Mouse (Mus musculus): ENCODE data around the gene Rnf215.
A peak's percentile ranks its signal among the peaks of the same experiment; 100 is the strongest.
"Not testable (repeated sequence)": the region's sequence is repeated elsewhere in the genome, so short reads cannot be mapped to it uniquely, and the experiment has no call there.

Rnf215 gene

GRCm38 (mm10) chr11:4134986-4135935, at the start of gene Rnf215:
Gene Rnf215 (plus strand): TSS chr11:4135202.
- peak; percentile 88 for DNase-seq (ENCODE audit: low read depth, low spot score)

DNA sequence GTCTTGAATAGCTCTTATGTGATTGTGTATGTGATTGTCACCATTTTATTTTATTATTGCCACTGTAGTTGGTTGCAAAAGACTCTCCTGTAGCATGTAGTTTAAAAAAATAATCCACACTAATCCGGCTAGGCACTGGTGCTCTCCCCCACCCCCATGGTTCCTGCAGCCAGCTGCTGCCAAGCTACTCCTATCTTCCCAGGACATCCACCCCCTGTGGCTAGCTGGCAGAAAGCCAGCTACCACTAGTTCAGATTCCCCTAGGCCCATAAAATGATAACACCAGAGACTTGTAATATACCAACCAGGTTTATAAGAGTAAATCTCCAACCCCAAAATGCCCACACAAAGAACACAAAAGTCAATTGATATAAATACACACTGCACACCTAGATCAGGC, 48.8 kb upstream of the Rnf215 start:
- no peak for DNase-seq (ENCODE audit: low read depth, low spot score)

DNA sequence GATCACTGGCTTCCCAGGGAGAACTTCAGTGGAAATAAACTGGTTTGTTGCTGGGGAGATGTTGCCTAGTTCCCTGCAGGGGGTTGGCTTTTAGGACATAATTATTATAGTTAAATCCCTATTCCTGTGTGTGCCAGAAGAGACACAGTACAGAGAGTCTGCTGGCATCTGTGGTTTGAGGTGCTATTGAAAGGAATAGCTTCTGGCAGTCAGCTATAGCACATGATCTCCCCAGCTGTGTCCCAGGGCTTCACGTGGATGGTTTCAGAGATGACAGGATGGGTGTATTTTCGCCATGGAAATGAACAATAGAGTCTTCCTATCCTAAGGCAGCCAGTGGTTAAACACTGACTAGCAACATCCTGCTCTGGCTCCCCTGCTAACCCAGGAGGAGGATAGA, 47.7 kb upstream of the Rnf215 start:
- DNase-seq (ENCODE audit: low read depth, low spot score), result no peak

- no peak for DNase-seq (ENCODE audit: low read depth, low spot score)
Observed at GRCm38 (mm10) chr11:4093459-4094377, 41.3 kb upstream of the Rnf215 start.

GRCm38 (mm10) chr11:4094378-4095170, 40.4 kb upstream of the Rnf215 start:
- DNase-seq (ENCODE audit: low read depth, low spot score), result peak; percentile 85

DNA sequence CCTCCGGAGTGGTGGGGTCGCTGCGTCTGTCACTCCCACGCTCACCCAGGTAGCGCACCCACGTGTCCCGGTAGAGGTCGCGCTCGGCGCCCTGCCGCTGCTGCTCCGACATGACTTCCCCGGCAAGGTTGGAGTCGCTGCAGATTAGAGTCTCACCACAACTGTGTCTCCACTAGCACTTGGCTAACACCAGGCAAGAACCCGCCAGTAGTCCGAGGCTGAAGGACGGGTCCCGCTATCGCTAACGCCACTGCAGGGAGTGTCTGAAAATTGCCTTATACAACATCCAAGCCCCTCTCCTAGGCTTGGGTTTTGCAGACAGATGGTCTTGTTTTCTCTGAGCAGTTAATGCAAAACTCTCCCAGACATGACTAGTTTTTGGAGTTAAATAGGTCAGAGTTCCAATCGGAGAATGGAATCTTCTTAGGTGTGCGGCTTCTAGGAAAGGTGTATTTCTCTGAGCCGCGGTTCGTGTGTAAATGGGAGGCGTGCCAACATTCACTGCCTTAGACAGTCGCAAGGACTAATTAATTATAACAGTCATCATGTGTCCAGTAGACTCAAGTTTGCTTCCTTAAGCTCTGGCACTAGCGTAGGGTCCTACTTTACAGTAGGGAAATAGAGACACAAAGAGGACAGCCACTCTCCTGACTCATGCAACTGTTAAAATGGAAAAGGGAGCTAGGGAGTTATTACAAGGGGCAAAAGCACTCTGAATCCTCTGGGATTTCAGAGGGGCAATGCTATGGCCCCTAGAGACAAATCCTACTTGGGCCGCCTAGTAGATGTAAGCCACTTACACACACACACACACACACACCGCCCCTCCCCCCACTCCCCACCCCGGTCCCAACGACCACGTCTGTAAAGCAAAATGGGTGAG, 39.6 kb upstream of the Rnf215 start, which contains the start of gene Mtfp1:
Mtfp1 (minus strand) TSS at position 275 of the 883 bp plus-strand sequence.
- peak; percentile 69 for DNase-seq (ENCODE audit: low read depth, low spot score)

- DNase-seq (ENCODE audit: low read depth, low spot score), result peak; percentile 97
Observed at GRCm38 (mm10) chr11:4096054-4096984, 38.7 kb upstream of the Rnf215 start.

DNA sequence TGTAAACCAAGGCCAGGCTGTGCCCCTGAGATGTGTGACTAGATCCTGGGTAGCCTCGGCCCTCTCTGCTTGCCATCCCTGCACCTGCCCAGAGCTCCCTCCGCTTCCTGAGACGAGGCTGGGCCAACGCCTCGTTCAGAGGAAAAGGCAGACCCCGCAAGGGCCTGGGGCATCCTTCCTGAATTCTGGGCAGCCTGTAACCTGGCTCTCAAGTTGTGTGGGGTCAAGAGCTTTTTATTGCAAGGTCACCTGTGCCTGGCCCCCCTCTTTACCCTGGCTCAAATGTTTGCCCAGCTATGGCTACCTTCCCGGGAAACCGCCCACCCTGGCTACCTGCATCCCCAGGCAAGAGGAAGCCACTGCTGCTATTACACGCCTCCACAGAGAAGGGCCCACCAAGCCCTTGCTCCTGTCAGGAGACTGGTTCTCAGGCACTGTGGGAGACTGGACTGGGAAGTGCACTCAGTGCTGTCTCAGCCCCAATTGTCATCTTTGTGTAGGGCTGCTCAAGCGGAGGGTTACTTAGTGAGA, 37.8 kb upstream of the Rnf215 start:
- no peak for DNase-seq (ENCODE audit: low read depth, low spot score)

GRCm38 (mm10) chr11:4098120-4098519, 36.9 kb upstream of the Rnf215 start:
- no peak for DNase-seq (ENCODE audit: low read depth, low spot score)

DNA sequence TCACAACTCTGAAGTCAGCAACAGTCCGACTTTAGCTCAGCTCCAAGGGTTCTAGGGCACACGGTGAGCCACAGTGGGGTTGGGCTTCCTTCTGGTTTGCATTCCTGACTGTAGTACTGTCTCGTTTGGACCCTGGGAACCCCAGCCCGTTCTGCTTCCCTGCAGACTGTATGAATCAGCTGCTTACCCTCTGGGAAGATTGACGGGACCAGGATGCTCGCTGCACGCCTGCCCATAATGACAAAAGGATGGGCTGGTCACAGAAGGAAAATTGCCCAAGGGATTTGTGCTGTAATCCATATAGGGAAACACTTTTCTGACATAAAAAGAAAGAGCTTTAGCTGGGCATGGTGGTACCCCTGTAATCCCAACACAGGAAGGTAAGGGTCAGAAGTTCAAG, 36.2 kb upstream of the Rnf215 start:
- DNase-seq (ENCODE audit: low read depth, low spot score), result no peak

- DNase-seq (ENCODE audit: low read depth, low spot score), result no peak
Observed at GRCm38 (mm10) chr11:4099447-4099846, 35.6 kb upstream of the Rnf215 start.

- no peak for DNase-seq (ENCODE audit: low read depth, low spot score)
Observed at GRCm38 (mm10) chr11:4101851-4102250, 33.2 kb upstream of the Rnf215 start.

GRCm38 (mm10) chr11:4103522-4103921, 31.5 kb upstream of the Rnf215 start:
- DNase-seq (ENCODE audit: low read depth, low spot score), result no peak

DNA sequence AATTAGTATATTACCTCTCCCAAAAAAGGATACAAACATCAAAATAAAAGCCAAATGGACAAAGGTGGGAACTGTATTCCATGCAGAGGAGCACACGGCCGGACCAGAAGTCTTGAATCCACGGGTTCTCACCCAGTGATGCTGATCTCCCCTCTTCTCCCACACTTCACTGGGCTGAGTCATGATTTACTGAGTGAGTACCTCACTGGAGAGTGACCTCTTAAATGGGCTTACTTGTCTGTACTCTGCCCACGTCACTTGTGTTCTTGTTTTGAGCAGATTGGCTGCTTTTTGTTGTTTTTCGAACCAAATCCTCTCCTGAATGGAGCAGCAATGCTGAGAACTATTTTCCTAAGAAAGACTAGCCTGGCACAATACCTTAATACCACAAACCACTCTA, 30.0 kb upstream of the Rnf215 start:
- no peak for DNase-seq (ENCODE audit: low read depth, low spot score)

- DNase-seq (ENCODE audit: low read depth, low spot score), result no peak
Observed at GRCm38 (mm10) chr11:4105444-4105843, 29.6 kb upstream of the Rnf215 start.

DNA sequence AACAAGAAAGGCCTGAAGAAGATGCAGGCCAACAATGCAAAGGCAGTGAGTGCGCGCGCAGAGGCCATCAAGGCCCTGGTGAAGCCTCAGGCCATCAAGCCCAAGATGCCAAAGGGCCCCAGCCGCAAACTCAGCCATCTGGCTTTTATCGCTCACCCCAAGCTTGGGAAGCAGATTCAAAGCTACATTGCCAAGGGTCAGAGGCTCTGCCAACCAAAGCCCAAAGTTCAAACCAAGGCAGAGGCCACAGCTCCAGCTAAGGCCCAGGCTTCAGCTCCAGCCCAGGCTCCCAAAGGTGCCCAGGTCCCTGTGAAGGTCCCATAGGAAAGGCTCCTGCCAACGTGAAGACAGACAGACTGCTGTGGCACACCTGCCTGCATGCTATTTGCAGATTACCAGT, 27.1 kb upstream of the Rnf215 start:
- DNase-seq (ENCODE audit: low read depth, low spot score), result not testable (repeated sequence)

GRCm38 (mm10) chr11:4108691-4109090, 26.3 kb upstream of the Rnf215 start:
- no peak for DNase-seq (ENCODE audit: low read depth, low spot score)

DNA sequence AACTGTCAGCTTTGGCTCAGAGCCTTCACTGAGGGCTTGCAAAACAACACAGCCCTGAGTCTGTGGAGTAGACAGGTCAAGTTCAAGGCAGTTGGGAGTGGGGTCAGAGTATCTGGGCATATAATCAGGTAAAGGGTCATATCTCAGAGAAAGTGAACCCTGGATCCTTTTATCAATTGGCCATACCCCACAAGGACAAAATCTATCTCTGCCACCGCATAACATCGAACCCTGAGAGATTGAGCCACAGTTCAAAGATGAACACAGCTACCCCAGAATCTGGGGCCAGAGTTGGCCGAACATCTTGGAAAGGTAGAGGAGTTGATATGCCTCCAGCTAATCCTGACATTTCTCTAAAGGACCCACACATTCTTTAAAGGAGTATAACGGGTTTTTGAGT, 23.0 kb upstream of the Rnf215 start:
- no peak for DNase-seq (ENCODE audit: low read depth, low spot score)

DNA sequence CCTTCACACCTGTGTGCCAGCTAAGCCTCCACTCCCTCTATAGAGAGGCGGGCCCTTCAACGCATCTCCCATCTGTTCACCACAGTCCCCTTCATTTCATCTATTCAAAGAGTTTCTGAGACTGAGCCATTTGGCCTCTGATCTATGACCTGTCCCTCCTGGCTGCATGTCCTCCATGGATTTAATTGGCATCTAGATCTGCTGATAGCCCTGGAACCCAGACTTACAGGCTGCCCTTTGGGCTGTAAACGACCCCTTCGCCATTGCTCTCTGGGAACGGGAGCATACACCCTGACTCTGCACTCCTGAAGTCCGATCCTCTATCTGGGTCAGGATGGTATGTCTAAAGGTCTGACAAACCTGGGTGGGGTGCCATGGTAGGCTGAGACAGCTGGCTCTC, 22.1 kb upstream of the Rnf215 start:
- no peak for DNase-seq (ENCODE audit: low read depth, low spot score)
